Mouse (Mus musculus) kidney, adult 18-20 months (tissue): ENCODE data around the gene Eif2b4.
"Not testable (repeated sequence)": the region's sequence is repeated elsewhere in the genome, so short reads cannot be mapped to it uniquely, and the experiment has no call there.

Experiments used
- DNase-seq: peaks from one replicate; pipeline ENCODE4 v3.0.0; 2021

Eif2b4 gene

DNA sequence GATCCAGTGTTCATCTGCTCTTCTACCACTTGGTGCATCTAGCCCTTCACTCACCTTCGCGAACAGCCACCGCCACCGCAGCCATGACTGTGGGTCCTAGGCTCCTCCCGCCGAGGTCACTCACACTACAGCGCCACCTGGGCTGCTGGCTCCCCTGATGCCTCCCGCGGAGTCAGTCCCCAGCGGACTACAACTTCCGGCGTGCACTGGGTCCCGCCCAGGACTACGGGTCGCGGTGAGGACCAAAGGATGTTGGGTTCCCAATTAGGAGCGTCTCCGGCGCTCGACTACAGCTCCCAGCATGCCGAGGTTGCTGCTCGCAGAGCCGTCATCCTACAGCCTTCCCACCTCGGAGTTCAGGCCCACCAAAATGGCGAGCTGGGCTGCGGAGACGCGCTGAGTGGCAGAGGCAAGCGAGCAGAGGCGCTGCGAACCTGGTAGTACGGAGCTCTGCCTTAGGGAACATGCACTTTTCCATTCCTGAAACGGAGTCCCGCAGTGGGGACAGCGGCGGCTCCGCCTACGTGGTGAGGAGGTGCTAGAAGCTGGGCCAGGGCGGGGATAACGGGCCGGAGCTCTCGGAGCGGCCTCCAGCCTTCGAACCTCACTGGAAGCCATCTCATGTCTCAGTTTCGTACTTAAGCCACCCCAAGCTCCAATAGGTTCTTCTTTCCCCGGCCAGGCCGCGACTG, at the start of gene Eif2b4, which contains the start of gene Snx17:
Gene Eif2b4, minus strand, starts transcription at position 492 of the 692 bp plus-strand sequence.
Gene Snx17, plus strand, starts transcription at position 289 of the 692 bp plus-strand sequence.
- peak; percentile 100 for DNase-seq

GRCm38 (mm10) chr5:31242191-31242590, 49.0 kb upstream of the Eif2b4 start:
- DNase-seq, result no peak

GRCm38 (mm10) chr5:31241522-31242034, 48.3 kb upstream of the Eif2b4 start:
- no peak for DNase-seq

GRCm38 (mm10) chr5:31240637-31241521, 47.6 kb upstream of the Eif2b4 start, which contains the start of the genes Nrbp1 and Gm9970:
Nrbp1 (plus strand) TSS chr5:31240864.
Gm9970 (minus strand) TSS chr5:31241232.
- DNase-seq, result peak; percentile 96

- no peak for DNase-seq
These were observed 33.4 kb upstream of the Eif2b4 start for GRCm38 (mm10) chr5:31226641-31227040.

GRCm38 (mm10) chr5:31222696-31223095, 29.5 kb upstream of the Eif2b4 start:
- no peak for DNase-seq

DNA sequence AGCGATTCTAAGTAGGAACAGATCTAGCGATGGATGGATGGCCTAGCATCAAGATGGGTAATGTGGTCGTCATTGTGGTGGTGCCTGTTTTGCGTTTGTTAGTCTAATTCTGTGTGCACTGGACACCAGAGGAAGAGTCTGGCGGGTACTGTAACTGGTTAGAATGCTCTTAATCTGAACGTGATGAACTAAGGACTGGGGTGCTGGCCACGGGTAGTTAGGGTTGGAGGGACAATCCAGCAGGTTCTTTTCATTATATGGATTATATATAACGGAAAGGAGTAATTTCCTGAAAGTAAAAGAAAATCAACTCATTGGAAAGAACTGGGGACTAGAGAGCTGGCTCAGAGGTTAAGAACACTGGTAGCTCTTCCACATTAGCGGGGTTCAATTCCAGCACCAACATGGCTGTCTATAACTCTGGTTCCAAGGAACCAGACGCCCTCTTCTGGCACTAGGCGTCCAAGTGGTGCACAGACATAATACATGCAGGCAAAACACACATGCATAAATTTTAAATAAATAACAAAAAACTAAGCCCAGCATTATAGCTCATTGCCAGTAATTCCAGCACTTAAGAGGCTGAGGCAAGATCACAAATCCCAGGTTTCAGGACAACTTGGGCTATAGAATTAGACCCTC, 28.2 kb upstream of the Eif2b4 start:
- DNase-seq, result peak; percentile 13

GRCm38 (mm10) chr5:31220448-31221303, 27.4 kb upstream of the Eif2b4 start, which contains the start of gene Ppm1g:
Ppm1g (minus strand) TSS chr5:31220687.
- peak; percentile 98 for DNase-seq

GRCm38 (mm10) chr5:31219911-31220447, 26.7 kb upstream of the Eif2b4 start:
- DNase-seq, result no peak

DNA sequence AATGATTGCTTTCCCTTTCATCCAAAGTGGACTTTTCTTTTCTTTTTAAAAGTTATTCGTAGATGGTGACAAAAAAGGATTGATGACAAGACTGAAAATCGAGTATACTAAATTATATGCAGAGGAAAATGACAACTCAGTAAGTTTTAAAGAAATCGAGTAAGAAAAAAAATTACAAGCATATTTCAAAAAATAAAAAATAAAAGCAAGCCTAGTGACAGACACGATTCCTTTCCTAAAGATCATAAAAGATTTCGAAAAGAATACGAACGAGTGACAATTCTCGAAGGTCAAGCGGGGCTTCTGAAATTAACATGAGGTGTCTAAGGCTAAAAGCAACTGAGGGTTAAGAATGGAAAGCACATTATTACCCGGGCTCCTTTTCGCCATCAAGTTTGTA, 26.2 kb upstream of the Eif2b4 start:
- no peak for DNase-seq

GRCm38 (mm10) chr5:31219070-31219469, 25.8 kb upstream of the Eif2b4 start:
- DNase-seq, result no peak

DNA sequence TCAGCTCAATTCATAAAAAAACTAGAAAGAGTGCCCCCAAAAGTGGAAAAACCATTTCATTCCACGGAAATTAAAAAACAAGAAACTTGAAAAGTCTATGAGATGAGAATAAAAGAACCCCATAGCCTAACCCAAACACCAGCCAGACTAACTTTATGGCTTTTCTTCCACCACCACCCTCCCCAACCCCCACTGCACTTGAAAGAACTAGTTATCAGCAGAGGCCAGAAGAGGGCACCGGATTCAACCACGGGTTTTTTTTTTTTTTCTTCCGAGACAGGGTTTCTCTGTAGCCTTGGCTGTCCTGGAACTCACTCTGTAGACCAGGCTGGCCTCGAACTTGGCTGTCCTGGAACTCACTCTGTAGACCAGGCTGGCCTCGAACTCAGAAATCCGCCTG, 25.1 kb upstream of the Eif2b4 start:
- no peak for DNase-seq

- not testable (repeated sequence) for DNase-seq
These were observed 23.3 kb upstream of the Eif2b4 start for GRCm38 (mm10) chr5:31216554-31216953.

- no peak for DNase-seq
These were observed 11.2 kb upstream of the Eif2b4 start for GRCm38 (mm10) chr5:31204421-31204820.

DNA sequence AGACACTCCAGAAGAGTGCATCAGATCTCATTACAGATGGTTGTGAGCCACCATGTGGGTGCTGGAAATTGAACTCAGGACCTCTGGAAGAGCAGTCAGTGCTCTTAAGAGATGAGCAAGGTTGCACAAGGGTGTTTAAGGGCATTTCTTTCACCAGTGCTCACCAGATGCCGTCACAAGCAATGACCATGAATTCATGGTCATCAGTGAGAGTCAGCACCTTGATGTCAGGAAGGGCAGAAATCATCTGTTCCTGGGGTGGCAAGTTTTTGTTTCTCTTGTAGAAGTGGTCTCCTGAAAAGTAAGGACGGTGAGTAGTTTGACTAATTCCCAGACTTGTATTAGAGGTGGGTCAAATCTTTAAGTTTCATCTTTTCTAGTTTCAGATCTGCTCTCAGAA, 10.6 kb upstream of the Eif2b4 start:
- no peak for DNase-seq

GRCm38 (mm10) chr5:31202933-31203332, 9.7 kb upstream of the Eif2b4 start:
- DNase-seq, result no peak

- peak; percentile 94 for DNase-seq
These were observed 8.7 kb upstream of the Eif2b4 start, which contains the start of gene Zfp513 for GRCm38 (mm10) chr5:31201742-31202590. Zfp513 (minus strand) TSS chr5:31202303.

DNA sequence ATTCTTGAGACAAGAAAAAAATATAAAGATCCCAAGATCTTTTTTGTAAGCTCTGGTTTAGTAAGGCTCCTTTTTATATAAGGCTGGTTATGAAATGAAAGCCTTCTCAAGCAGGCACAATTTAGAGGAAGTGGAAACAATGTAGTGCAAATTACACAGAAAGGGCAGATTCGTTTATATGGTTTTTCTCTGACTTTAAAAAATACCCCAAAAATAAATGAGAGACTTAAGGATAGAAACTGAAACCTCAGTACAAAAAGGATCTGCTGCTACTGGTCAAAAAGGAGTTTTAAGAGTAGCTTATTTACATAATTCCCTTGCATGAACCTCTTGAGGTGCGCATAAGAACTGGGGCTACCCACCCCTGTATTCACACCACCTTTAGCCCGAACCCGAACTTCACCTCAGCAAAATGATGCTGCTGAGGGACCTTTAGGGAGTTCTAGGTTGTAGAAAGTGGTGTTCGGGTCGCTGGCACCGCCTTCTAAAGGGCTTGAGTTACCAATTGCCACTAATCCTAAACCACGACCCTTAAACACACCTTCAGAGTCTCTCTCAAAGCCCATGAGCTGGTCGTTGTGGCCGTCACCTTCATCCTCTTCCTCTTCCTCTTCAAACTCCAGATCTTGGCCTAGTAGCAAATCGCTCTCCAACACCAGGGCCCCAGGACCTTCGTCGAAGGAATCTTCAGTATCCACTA, 8.0 kb upstream of the Eif2b4 start:
- DNase-seq, result no peak

- DNase-seq, result no peak
These were observed 7.1 kb upstream of the Eif2b4 start for GRCm38 (mm10) chr5:31200327-31200768.

GRCm38 (mm10) chr5:31199893-31200292, 6.7 kb upstream of the Eif2b4 start:
- no peak for DNase-seq
